8 mouse cellular contexts compared by ENCODE assay signal in genomic region chr2:20737112-20737808, GRCm38 (mm10).
DNase-seq lines count a peak whose midpoint lies in the region; ATAC-seq and TF ChIP-seq lines count a peak whose summit lies in the region.
"Had no signal": no experiment of that assay in that cellular context is flagged by ENCODE, and none has a peak within 500 bp of the region (broad histone marks: within the 10 kb centered on the region; RNA-seq: fewer than 3 reads in every experiment).

No protein-coding gene starts in this region.

- H3K27me3 ChIP-seq in C2C12 (ENCODE audit: control insufficient read depth, insufficient read depth, insufficient read length) (no peaks in the 10 kb centered on the region), ES-Bruce4 (ENCODE audit: control insufficient read depth, insufficient read depth, low read length, poor library complexity, severe bottlenecking) (no peaks in the 10 kb centered on the region)
- H3K27me3 ChIP-seq in intestine, embryonic 14.5 days (replicated peaks; ENCODE audit: control insufficient read depth, insufficient read depth, low read length): no peaks in the 10 kb centered on the region
- H3K27me3 ChIP-seq in lung, embryonic 14.5 days (ENCODE audit: insufficient read depth, low read length): no peaks in the 10 kb centered on the region
- no peaks in the 10 kb centered on the region for H3K27me3 ChIP-seq in hindbrain, embryonic 14.5 days (ENCODE audit: control insufficient read depth, insufficient read depth, low read length)
- H3K27me3 ChIP-seq: limb, embryonic 12.5 days had no signal

- peak overlapping the region; percentile 94 for H3K27ac ChIP-seq in ES-Bruce4 (ENCODE audit: insufficient read depth, low read length)
- H3K27ac ChIP-seq in intestine, embryonic 14.5 days (ENCODE audit: low read depth): peak overlapping the region; percentile 81; the same call in 1 of the 2 replicates
- no peak overlapping the region for H3K27ac ChIP-seq in lung, embryonic 14.5 days (ENCODE audit: low read depth)
- H3K27ac ChIP-seq in hindbrain, embryonic 14.5 days: no peak overlapping the region
- H3K27ac ChIP-seq: limb, embryonic 12.5 days had no signal

- no peak for TF ChIP-seq POLR2A in ES-Bruce4 (IDR thresholded peaks at IDR 0.05; ENCODE audit: insufficient read depth, low read length)

- DNase-seq in intestine, embryonic 14.5 days (ENCODE audit: low spot score): peak; percentile 60
- DNase-seq in lung, embryonic 14.5 days: no peak
- DNase-seq in right cerebral cortex, postnatal 10 days (ENCODE audit: low spot score in 2 of 2): no peak
- DNase-seq in spleen, postnatal 36 days (ENCODE audit: low spot score in 2 of 2): no peak
- DNase-seq in hindbrain, embryonic 14.5 days (ENCODE audit: low spot score): no peak

- peak; percentile 54; the same call in 1 of the 2 replicates for ATAC-seq in intestine, embryonic 14.5 days (replicated peaks; ENCODE audit: low FRiP score, low TSS enrichment, low read depth)
- ATAC-seq in lung, embryonic 14.5 days (ENCODE audit: insufficient read depth): no peak
- ATAC-seq in hindbrain, embryonic 14.5 days (ENCODE audit: low FRiP score): no peak

- 63% methylated on average over 19 of the region's 19 CpGs for WGBS in intestine, embryonic 14.5 days
- WGBS in lung, embryonic 14.5 days: 48% methylated on average over 19 of the region's 19 CpGs
- WGBS in hindbrain, embryonic 14.5 days: 82% methylated on average over 19 of the region's 19 CpGs

- H3K4me3 ChIP-seq in C2C12 (ENCODE audit: insufficient read depth, poor library complexity, severe bottlenecking) (peak overlapping the region; percentile 22), ES-Bruce4 (ENCODE audit: low read depth, low read length) (no peak overlapping the region)
- peak overlapping the region; percentile 25 for H3K4me3 ChIP-seq in intestine, embryonic 14.5 days (ENCODE audit: low read depth, low read length)
- no peak overlapping the region for H3K4me3 ChIP-seq in lung, embryonic 14.5 days (ENCODE audit: low read depth, low read length)
- H3K4me3 ChIP-seq in hindbrain, embryonic 14.5 days (replicated peaks; ENCODE audit: low read length): no peak overlapping the region
- H3K4me3 ChIP-seq: limb, embryonic 12.5 days had no signal

- 0 out of 2 replicates have a peak, but pooled peaks have one; percentile 52 for TF ChIP-seq EP300 in ES-Bruce4 (IDR thresholded peaks at IDR 0.05; ENCODE audit: insufficient read depth, low read depth, low read length)

- peak overlapping the region; percentile 39 for H3K4me2 ChIP-seq in intestine, embryonic 14.5 days (ENCODE audit: low read length)
- H3K4me2 ChIP-seq in lung, embryonic 14.5 days: peak overlapping the region; percentile 8; the same call in 1 of the 2 replicates
- H3K4me2 ChIP-seq in hindbrain, embryonic 14.5 days (replicated peaks): no peak overlapping the region
- H3K4me2 ChIP-seq: limb, embryonic 12.5 days had no signal

- no peaks in the 10 kb centered on the region for H3K9me3 ChIP-seq in ES-Bruce4 (replicated peaks; ENCODE audit: control insufficient read depth, insufficient read depth, low read length, poor library complexity, severe bottlenecking)
- H3K9me3 ChIP-seq in intestine, embryonic 14.5 days (ENCODE audit: control insufficient read depth, low read length): no peaks in the 10 kb centered on the region
- no peaks in the 10 kb centered on the region for H3K9me3 ChIP-seq in lung, embryonic 14.5 days (ENCODE audit: low read depth, low read length)
- no peaks in the 10 kb centered on the region for H3K9me3 ChIP-seq in hindbrain, embryonic 14.5 days (ENCODE audit: control insufficient read depth, low read length)
- H3K9me3 ChIP-seq: limb, embryonic 12.5 days had no signal

- TF ChIP-seq CTCF in C2C12 (IDR thresholded peaks at IDR 0.05; ENCODE audit: control insufficient read depth, insufficient read depth, insufficient read length) (no peak), ES-Bruce4 (IDR thresholded peaks at IDR 0.05; ENCODE audit: low read depth, low read length) (no peak)
- no peak for TF ChIP-seq CTCF in lung, embryonic 14.5 days (IDR thresholded peaks at IDR 0.05; ENCODE audit: low read depth)

- no peaks in the 10 kb centered on the region for H3K36me3 ChIP-seq in C2C12 (ENCODE audit: control insufficient read depth, insufficient read depth)
- H3K36me3 ChIP-seq in ES-Bruce4 (ENCODE audit: control insufficient read depth, insufficient read depth, low read length, poor library complexity, severe bottlenecking): peaks cover 3% of the 10 kb centered on the region; the same call in 1 of the 2 replicates
- H3K36me3 ChIP-seq in intestine, embryonic 14.5 days (ENCODE audit: control insufficient read depth, insufficient read depth, low read length): no peaks in the 10 kb centered on the region
- H3K36me3 ChIP-seq in lung, embryonic 14.5 days (ENCODE audit: insufficient read depth): no peaks in the 10 kb centered on the region
- no peaks in the 10 kb centered on the region for H3K36me3 ChIP-seq in hindbrain, embryonic 14.5 days (replicated peaks; ENCODE audit: control insufficient read depth, insufficient read depth)
- H3K36me3 ChIP-seq: limb, embryonic 12.5 days had no signal

- H3K79me3 ChIP-seq in C2C12 (ENCODE audit: low read depth): no peaks in the 10 kb centered on the region

- H3K9ac ChIP-seq in ES-Bruce4 (ENCODE audit: low read depth, poor library complexity, severe bottlenecking): peak overlapping the region; percentile 49
- no peak overlapping the region for H3K9ac ChIP-seq in intestine, embryonic 14.5 days (ENCODE audit: low read length)
- no peak overlapping the region for H3K9ac ChIP-seq in lung, embryonic 14.5 days
- H3K9ac ChIP-seq in hindbrain, embryonic 14.5 days: no peak overlapping the region
- H3K9ac ChIP-seq: limb, embryonic 12.5 days had no signal

- H3K4me1 ChIP-seq in ES-Bruce4 (ENCODE audit: control insufficient read depth, insufficient read depth, low read length): peaks cover 2% of the 10 kb centered on the region
- peaks cover 6% of the 10 kb centered on the region; the same call in 1 of the 2 replicates for H3K4me1 ChIP-seq in intestine, embryonic 14.5 days (replicated peaks; ENCODE audit: control insufficient read depth, insufficient read depth, low read length)
- H3K4me1 ChIP-seq in lung, embryonic 14.5 days (ENCODE audit: insufficient read depth): no peaks in the 10 kb centered on the region
- no peaks in the 10 kb centered on the region for H3K4me1 ChIP-seq in hindbrain, embryonic 14.5 days (replicated peaks; ENCODE audit: control insufficient read depth, insufficient read depth, low read length)

- H3ac ChIP-seq in C2C12 (ENCODE audit: control insufficient read depth, insufficient read length, low read depth): no peak overlapping the region

- H3K79me2 ChIP-seq in C2C12 (ENCODE audit: control insufficient read depth, insufficient read depth): no peaks in the 10 kb centered on the region

TF ChIP-seq in C2C12, 6 proteins besides CTCF, POLR2A, EP300 and RAD21:
- TF ChIP-seq MYOD1 (IDR thresholded peaks at IDR 0.05; ENCODE audit: control insufficient read depth, insufficient read length, low read depth): no peak
- TF ChIP-seq MYOG (IDR thresholded peaks at IDR 0.05; ENCODE audit: control insufficient read depth, extremely low read depth, insufficient read length): no peak
- TF ChIP-seq MAX (IDR thresholded peaks at IDR 0.05): no peak
- no peak for TF ChIP-seq CEBPB (IDR thresholded peaks at IDR 0.05; ENCODE audit: low read depth)
- TF ChIP-seq FOSL1 (IDR thresholded peaks at IDR 0.05; ENCODE audit: insufficient read depth, low read length, poor library complexity, severe bottlenecking): no peak
- TF ChIP-seq USF1 (IDR thresholded peaks at IDR 0.05; ENCODE audit: low read depth): no peak

Comparison
In these comparisons a context has a peak if more than half of its experiments do, and no peak if none do; other contexts are left out.
1. H3K4me3 ChIP-seq: peak in C2C12 (single experiment) and intestine, embryonic 14.5 days (single experiment); none in ES-Bruce4 (single experiment), lung, embryonic 14.5 days (single experiment) and hindbrain, embryonic 14.5 days (single experiment).
2. H3K27ac ChIP-seq: peak in ES-Bruce4 (single experiment) and intestine, embryonic 14.5 days (single experiment); none in lung, embryonic 14.5 days (single experiment) and hindbrain, embryonic 14.5 days (single experiment).